Mouse (Mus musculus): ENCODE results near the gene Olfr1201.

Gene Olfr1201

GRCm38 (mm10) chr2:88792736-88793135, at the start of gene Olfr1201:
TSS of gene Olfr1201 (plus strand) at chr2:88793036.
- DNase-seq (ENCODE audit: low spot score): no peak

- no peak for DNase-seq (ENCODE audit: low spot score)
Observed at GRCm38 (mm10) chr2:88743379-88743778, 49.5 kb upstream of the Olfr1201 start.

GRCm38 (mm10) chr2:88751270-88751669, 41.6 kb upstream of the Olfr1201 start, which contains the start of gene Olfr1198:
TSS of gene Olfr1198 (minus strand) at chr2:88751370.
- no peak for DNase-seq (ENCODE audit: low spot score)

- no peak for DNase-seq (ENCODE audit: low spot score)
Observed at GRCm38 (mm10) chr2:88760369-88760768, 32.5 kb upstream of the Olfr1201 start, which contains the start of gene Olfr1199. TSS of gene Olfr1199 (minus strand) at chr2:88760469.

- no peak for DNase-seq (ENCODE audit: low spot score)
Observed at GRCm38 (mm10) chr2:88770388-88770787, 22.4 kb upstream of the Olfr1201 start, which contains the start of gene Olfr1200. TSS of gene Olfr1200 (minus strand) at chr2:88770488.

- no peak for DNase-seq (ENCODE audit: low spot score)
Observed at GRCm38 (mm10) chr2:88814196-88814595, 21.4 kb downstream of the Olfr1201 start, which contains the start of gene Olfr1202. TSS of gene Olfr1202 (plus strand) at chr2:88814496.

GRCm38 (mm10) chr2:88829437-88829836, 36.6 kb downstream of the Olfr1201 start, which contains the start of gene Olfr1205:
TSS of gene Olfr1205 (plus strand) at chr2:88829737.
- DNase-seq (ENCODE audit: low spot score): no peak

- DNase-seq (ENCODE audit: low spot score): no peak
Observed at GRCm38 (mm10) chr2:88838477-88838876, 45.6 kb downstream of the Olfr1201 start.
